Mouse (Mus musculus) adrenal gland, adult 8-10 months (tissue): ENCODE data around the gene Astn2. TPM values are rescaled to one million over a fixed set of nuclear protein-coding genes. Genes with fewer than 3 reads are reported as not detected.

Source experiments
- DNase-seq: peaks from one replicate; pipeline ENCODE4 v3.0.0; 2022
- total RNA-seq, 4 experiments: library from RNA; stranded (reverse); gene quantifications; 2 replicates each; pipeline ENCODE4 v1.2.4; 2022

Gene Astn2
- total RNA-seq, 4 experiments from 2014 or later: 1.4 to 1.9 (median 1.6) TPM

DNA sequence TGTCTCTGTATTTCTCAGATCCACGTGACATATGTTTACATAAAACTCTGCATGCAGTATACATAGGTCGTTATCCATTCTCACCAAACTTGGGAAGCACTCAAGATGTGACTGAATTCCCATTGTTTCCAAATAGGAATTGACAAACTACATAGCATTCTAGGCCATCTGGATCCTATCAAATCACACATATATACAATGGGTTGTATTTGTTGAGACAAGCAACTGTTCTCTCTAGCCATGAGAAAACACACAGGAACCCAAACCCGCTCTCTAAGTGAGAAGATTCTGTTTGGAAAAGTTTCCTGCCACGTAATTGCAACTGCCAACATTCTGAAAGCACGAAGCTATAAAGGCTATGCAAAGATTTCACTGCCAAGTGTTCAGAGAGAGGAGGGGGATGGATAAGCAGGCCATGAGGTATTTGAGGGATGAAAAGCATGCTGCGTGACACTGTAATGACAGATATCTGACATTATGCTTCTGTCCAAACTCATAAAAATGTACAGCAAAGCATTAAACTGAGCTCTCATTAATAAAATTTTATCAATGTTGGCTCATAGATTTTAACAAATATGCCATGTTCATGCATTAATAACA, 732.7 kb downstream of the Astn2 start:
- no peak for DNase-seq

DNA sequence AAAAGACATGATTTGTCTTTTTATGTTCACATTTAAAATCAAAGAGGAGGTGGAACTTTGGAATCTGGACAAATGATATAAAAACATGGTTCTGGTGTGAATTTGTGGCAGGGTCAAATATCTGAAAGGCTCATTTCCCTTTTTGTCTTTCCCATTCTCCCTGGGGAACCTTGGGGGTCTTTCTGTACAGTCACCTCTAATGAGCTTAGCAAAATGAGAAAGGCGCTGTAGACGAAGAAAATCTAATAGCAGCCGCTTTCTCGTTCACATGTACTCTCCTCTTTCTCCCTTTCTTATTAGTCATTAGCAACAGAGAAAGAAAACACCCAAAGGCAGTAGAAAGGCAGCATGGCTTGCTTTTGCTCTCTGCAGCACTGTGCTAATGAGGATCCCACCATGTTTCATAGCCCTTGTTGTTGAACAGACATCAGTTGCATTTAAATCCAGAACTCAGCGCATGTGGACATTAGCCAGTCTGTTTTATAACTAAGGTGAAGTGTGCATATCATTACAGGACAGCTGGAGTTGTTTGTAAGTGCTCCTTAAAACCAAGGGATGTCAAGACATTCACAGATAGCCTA, 737.3 kb downstream of the Astn2 start:
- no peak for DNase-seq

DNA sequence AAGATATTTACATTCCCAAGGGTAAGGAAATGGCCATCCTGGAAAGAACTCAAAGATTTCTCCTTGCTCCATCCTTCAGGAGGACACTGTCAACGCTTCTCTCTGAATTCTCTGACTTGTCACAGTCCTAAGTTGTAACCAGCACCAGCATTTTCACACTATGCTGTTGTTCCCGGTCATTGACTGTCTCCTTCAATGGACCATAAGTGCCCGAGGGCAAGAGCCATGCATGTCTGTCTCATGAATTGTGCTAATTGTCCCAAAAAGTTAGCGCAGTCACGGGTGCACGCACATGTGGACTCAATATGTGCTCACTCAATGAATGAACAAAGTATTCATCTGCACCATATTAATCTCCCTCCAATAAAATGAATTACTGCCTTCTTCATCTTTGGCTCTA, 741.2 kb downstream of the Astn2 start:
- no peak for DNase-seq

GRCm38 (mm10) chr4:65654723-65655122, 749.7 kb downstream of the Astn2 start:
- peak; percentile 50 for DNase-seq

DNA sequence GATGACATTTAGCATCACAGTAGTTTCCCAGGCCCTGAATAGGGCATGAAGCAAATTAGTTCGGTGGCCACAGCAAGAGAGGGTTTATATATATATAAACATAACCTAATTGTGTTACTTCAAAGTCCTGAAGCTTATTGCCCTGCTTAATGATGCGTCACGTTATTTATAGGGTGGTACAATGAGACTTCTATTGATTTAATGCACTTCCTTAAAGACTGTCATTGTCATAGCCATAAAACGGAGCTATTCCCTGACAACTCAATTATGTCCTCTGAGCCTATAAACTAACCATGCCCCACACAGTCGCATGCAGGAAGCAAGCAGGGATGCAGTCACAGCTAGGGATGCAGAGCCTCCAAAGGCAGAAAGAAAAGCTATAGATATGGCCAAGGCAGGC, 761.8 kb downstream of the Astn2 start:
- DNase-seq: no peak

- DNase-seq: no peak
Observed at GRCm38 (mm10) chr4:65638231-65638630, 766.2 kb downstream of the Astn2 start.

- DNase-seq: no peak
Observed at GRCm38 (mm10) chr4:65620125-65620524, 784.3 kb downstream of the Astn2 start.

- no peak for DNase-seq
Observed at GRCm38 (mm10) chr4:65613135-65613534, 791.3 kb downstream of the Astn2 start.

DNA sequence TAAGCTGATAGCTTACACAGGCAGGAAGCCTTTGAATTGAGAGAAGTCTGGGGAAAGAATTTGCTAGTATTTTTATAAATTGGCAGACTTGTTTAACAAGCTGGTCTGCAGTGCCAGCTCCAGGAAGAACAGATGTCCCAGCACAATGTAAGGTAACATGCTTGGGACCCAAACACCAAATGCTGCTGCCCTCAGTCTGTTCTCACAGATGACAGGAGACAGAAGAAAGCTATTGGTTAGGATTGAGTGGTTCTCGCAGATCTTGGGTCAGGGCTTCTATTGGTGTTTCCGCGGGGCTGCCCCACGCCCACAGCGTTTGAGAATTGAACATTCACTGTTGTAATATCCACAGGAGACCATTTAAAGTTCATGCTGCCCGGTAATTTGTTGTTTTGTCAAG, 793.5 kb downstream of the Astn2 start:
- no peak for DNase-seq

DNA sequence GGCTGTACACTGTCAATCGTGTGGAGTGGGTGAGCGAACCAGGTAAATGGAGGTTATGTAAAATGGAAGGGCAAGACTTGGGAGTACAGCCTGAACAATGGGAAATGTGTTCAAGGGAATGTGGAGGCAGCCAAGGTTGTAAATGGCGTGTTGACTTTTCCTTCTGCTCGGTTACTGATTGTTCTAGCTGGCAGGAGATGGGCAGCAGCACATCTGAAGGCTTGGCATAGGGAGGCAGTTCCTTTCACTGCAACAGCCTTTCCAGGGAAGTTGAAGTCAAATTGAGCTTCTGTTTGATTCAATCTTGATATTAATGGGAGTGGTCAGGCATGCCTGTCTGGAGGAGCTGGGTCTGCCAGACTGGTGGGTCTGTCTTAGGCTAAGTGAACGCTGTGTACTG, 794.1 kb downstream of the Astn2 start:
- DNase-seq: no peak

GRCm38 (mm10) chr4:65608112-65608511, 796.3 kb downstream of the Astn2 start:
- DNase-seq: no peak

DNA sequence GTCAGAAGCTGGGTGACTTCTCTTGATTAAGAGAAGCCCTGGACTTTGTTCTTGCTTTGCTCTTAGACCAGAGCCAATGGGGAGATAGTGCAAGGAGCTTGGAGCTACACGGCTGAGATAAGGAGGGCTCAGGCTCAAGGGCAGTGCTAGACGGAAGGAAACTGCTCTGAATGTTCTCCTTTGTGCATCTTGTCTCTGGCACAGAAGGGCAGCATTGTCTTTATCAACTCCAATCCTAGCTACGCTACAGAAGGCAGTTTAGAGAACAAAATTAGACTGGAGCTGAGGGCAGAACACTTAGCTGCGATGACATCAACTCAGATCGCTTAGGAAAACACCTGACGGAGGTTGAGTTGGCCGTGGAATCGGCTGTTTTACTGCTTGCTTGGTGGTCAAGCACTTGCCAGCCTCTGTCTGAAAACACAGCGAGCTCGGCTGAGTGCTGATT, 797.2 kb downstream of the Astn2 start:
- DNase-seq: no peak

DNA sequence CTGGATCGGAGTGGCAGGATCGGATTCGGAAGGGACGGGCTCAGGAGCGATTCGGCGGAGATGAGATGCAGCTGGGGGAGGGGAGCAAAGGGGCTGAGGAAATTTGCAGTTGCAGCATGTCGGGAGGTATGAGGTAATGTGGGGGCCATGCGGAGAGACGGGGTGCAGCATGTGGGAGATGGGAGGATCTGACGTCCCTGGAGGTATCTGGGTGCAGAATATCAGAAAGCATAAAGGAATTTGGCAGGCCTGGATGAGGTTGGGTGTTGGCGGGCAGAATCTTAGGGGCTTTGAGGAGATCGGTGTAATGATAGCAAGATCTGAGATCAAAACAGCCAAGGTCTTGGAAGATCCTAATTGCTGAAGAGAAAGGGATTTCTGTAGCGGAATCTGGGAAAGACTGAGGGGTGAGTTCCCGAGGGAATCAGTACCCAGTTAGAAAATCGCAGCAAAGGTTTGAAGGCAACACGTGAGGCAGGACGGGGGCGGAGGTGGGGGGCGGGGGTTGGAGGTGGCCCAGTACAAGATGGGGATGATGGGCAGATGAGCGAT, 799.2 kb downstream of the Astn2 start:
- no peak for DNase-seq

DNA sequence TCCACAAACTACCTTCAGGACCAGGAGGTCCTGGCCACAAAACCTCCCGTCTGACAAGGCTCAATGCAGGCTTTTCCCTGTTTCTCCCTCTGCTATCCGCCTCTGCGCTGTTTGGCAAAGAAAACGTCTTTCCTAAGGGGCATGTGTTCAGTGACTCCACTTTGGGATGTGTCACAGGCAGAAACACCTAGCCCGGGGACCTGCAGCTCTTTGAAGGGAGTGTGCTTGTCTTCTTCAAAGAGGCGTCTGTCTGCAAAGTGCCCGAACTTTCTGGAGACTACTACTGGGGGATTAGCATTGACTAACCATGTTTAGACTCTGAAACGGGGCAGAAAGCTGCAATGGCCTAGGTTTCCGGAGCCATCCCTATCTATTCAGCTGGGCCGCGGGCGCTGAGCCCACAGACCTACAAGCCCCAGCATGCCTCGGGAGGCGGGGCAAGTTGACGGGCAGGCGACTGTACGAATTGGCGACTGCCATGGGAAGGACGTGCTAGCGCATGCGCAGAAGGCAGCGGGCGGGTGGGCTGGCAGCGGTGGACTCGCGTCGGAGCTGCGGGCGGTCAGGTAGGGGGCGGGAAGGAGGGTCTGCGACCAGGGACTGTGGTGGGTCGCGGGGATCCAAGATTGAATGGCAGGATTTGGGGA, 799.8 kb downstream of the Astn2 start, which contains the start of gene Trim32:
Gene Trim32, plus strand, starts transcription at position 483 of the 647 bp plus-strand sequence.
- DNase-seq: peak; percentile 96

- DNase-seq: no peak
Observed at GRCm38 (mm10) chr4:65594601-65595369, 809.6 kb downstream of the Astn2 start.

DNA sequence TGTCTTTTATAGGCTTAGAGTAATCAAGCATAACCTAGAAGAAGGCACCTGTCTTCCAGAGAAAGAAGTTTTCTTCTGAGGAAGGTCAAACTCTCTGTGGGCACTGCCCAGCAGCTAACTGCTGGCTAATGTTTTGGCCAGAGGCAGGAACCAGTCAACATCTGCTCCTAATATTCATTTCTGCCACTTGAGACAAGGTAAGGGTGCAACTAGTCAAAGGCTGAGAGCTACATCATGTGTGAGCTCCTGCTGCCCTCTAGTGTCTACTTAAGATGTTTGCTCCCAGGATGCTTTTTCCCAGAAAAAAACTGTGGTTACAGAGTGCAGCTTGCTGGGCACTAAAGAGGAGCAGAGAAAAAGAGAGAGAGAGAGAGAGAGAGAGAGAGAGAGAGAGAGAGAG, 814.6 kb downstream of the Astn2 start:
- DNase-seq: no peak

DNA sequence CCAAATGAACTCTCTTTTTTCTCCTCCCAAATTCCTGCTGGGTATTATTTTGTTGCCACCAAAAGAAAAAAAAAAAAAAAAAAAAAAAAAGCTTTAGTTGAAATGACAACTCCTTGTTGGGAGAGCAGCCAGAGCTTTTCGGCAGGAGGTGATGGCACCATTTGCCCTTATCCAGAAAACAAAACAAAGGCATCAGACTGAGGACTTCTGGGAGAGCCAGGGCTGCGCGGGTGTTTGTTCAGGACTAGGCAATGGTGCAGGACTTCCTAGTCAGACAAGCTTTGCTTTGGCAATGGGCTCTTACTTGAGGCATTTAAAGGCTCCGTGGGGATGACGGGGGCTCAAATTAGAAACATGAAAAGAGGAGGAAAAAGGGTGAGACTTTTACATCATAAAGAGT, 817.5 kb downstream of the Astn2 start:
- DNase-seq: no peak

DNA sequence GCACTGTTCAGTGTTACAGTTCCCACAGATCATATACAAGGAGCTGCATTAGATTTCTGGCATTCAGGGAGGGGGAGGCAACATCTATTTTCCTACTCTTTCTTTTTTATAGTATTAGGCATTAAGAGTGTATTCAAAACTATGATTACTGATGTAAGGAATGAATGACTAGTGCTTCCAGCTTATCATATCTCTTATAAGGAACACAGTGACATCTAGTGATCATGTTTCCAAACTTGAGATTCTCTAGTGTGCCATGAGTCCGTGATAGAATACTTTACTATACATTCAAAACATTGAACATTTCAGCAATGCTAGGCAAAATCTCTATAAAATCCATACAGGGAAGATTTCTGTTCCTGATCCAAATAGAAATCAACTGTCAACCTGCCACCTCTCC, 824.2 kb downstream of the Astn2 start:
- DNase-seq: no peak

GRCm38 (mm10) chr4:65565493-65565892, 838.9 kb downstream of the Astn2 start:
- DNase-seq: peak; percentile 11

GRCm38 (mm10) chr4:65548561-65548960, 855.9 kb downstream of the Astn2 start:
- peak; percentile 15 for DNase-seq

GRCm38 (mm10) chr4:65545582-65545981, 858.8 kb downstream of the Astn2 start:
- DNase-seq: no peak

- no peak for DNase-seq
Observed at GRCm38 (mm10) chr4:65532071-65532736, 872.2 kb downstream of the Astn2 start.
